Mouse (Mus musculus): ENCODE results near the gene S100a9. TPM values are rescaled to one million over a fixed set of nuclear protein-coding genes. Genes with fewer than 3 reads are reported as not detected.
A peak's percentile ranks its signal among the peaks of the same experiment; 100 is the strongest.

The S100a9 gene
- polyA plus RNA-seq (2015; fragmentation: Nextera tagmentation; extraction: Ambion mirVana) = 151 and 235 TPM in 2 replicates

DNA sequence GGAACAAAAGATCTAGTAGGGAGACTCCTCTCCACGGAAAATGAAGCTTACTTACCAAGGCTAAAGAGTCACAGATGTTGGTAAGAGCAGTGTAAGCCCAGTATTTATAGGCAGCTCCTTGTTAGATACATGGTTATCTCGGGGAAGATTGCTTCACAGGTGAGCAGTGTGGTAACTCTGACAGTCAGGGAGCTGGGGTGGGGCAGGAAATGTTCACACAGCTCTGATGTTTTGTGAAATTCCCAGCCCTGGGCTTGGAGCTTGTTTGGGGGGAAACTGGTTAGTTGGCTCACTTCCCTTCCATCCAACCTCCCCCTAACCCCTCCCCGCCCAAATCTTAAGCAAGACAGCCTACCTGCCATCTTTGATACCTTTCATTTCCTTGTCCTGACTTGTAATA lies at the start of gene S100a9:
Gene S100a9, minus strand, starts transcription at position 109 of the 400 bp plus-strand sequence.
- 61% methylated on average over 3 of the region's 3 CpGs for WGBS
- no peak within 1 kb of the TSS for H3K27ac ChIP-seq (ENCODE audit: low read length)
- H3K4me3 ChIP-seq (replicated peaks; ENCODE audit: low read length) = no peak within 1 kb of the TSS
- H3K4me2 ChIP-seq (ENCODE audit: low read depth, low read length) = no peak within 1 kb of the TSS
- no peaks in the 10 kb centered on the region for H3K27me3 ChIP-seq (ENCODE audit: control insufficient read depth, insufficient read depth, low read length)
- no peak for ATAC-seq (ENCODE audit: insufficient read depth, low FRiP score)
- no peak within 1 kb of the TSS for H3K9ac ChIP-seq (ENCODE audit: low read length)
- no peaks in the 10 kb centered on the region for H3K36me3 ChIP-seq (ENCODE audit: control insufficient read depth, insufficient read depth, low read length)
- no peaks in the 10 kb centered on the region for H3K4me1 ChIP-seq (ENCODE audit: control insufficient read depth, insufficient read depth, low read length)
- H3K9me3 ChIP-seq (replicated peaks; ENCODE audit: control insufficient read depth, low read length) = no peaks in the 10 kb centered on the region

DNA sequence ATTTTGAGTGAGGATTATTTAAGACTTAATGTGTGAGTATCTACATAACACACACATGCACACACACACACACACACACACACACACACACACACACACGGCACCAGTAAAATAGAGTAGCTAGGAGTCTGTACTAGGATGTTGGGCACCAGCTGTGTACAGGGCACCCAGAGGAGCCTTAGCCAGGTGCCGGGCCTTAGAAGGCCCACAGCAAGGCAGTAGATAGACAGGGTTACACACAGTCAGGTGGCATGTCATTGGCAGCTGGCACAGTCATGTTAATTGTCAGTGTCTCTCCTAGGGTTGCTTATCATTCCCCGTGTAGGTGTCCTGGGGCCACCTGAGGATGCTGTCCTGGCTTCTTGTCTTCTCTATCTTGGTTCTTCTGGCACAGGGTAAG lies 31.1 kb upstream of the S100a9 start, which contains the start of gene Pglyrp4:
Gene Pglyrp4, plus strand, starts transcription at position 301 of the 400 bp plus-strand sequence.
- no peaks in the 10 kb centered on the region for H3K4me1 ChIP-seq (ENCODE audit: control insufficient read depth, insufficient read depth, low read length)
- H3K27ac ChIP-seq (ENCODE audit: low read length) = no peak within 1 kb of the TSS
- H3K4me3 ChIP-seq (replicated peaks; ENCODE audit: low read length) = no peak within 1 kb of the TSS
- no peaks in the 10 kb centered on the region for H3K36me3 ChIP-seq (ENCODE audit: control insufficient read depth, insufficient read depth, low read length)
- no peak within 1 kb of the TSS for H3K9ac ChIP-seq (ENCODE audit: low read length)
- ATAC-seq (ENCODE audit: insufficient read depth, low FRiP score) = no peak
- 87% methylated on average over 3 of the region's 3 CpGs for WGBS
- H3K4me2 ChIP-seq (ENCODE audit: low read depth, low read length) = no peak within 1 kb of the TSS
- H3K27me3 ChIP-seq (ENCODE audit: control insufficient read depth, insufficient read depth, low read length) = no peaks in the 10 kb centered on the region
- H3K9me3 ChIP-seq (replicated peaks; ENCODE audit: control insufficient read depth, low read length) = no peaks in the 10 kb centered on the region

DNA sequence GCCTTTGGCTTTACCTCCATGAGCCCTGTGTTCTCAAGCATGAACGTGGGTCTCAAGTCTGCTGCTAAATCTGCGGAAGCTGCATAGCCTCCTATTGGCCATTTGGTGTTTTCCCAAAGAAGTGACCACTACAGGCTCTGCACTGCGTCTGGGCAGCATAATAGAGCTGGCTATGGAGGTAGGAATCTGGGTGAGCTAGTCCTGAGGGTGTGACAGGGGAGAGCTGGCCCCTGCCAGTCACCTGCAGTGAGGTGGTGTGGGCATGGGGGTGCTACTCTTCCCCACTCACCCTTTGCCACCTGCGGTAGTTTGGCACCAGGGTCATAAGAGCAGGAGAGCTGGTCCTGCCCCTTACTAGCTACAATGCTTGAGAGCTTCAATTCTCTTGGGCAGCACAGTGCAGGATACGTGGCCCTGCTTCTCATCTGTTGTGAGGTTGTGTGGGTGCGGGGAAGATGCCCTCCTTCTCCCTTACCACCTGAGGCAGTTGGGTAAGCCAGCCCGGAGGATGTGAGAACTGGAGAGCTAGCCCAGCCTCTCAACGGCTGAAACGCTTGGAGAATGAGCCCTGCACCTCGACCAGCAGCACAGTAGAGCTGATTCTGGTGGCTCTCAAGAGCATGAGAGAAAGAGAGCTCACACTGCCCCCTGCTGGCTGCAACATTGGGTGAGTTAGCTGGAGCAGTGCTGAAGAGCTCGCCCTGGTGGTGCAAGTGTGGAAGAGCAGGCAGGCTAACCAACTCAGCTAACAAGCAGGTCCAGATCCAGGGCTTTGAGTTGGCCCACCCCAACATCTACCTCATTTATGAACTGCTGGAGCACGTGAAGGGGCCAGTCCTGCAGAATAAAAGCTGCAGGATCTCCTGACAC lies 14.3 kb upstream of the S100a9 start:
- H3K9me3 ChIP-seq (replicated peaks; ENCODE audit: control insufficient read depth, low read length) = no peaks in the 10 kb centered on the region
- peak; percentile 53; the same call in 1 of the 2 replicates for ATAC-seq (ENCODE audit: insufficient read depth, low FRiP score)
- H3K4me1 ChIP-seq (ENCODE audit: control insufficient read depth, insufficient read depth, low read length) = no peaks in the 10 kb centered on the region
- 44% methylated on average over 12 of the region's 12 CpGs for WGBS
- no peak overlapping the region for H3K4me2 ChIP-seq (ENCODE audit: low read depth, low read length)
- no peak overlapping the region for H3K4me3 ChIP-seq (replicated peaks; ENCODE audit: low read length)
- H3K27me3 ChIP-seq (ENCODE audit: control insufficient read depth, insufficient read depth, low read length) = no peaks in the 10 kb centered on the region
- H3K27ac ChIP-seq (ENCODE audit: low read length) = no peak overlapping the region
- H3K36me3 ChIP-seq (ENCODE audit: control insufficient read depth, insufficient read depth, low read length) = no peaks in the 10 kb centered on the region
- no peak overlapping the region for H3K9ac ChIP-seq (ENCODE audit: low read length)

DNA sequence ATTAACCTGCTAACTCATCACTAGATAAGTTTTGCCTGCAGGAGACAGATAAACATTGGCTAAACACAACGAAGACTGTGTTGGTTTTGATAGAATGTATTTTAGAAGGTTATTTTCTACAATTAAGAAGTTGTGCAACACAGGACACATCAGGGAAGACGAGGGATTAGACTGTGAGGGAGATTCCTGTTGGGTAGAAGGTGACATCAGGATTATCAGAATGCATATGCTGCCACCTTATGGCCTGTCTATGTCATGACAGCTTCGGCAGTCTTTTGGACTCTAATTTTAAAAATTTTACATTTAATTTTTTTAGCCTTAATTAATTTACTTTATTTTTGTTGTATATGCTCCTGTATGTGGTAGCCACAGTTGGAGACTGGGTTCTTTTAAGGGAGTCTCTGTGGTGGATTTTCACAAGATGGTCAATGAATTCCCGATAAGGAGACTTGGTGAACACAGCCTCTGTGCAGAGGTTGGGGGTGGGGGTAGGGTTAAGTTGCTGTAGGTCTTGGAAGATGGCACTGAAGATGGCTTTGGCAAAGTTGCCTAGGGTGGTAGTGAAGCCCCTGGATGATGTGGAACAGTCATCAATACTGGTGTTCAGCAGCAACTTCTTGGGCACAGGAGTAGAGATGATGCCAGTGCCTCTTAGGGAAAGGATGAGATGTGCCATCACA lies 13.1 kb upstream of the S100a9 start:
- Histone ChIP-seq H3K36me3 (ENCODE audit: control insufficient read depth, insufficient read depth, low read length) (no peaks in the 10 kb centered on the region), H3K4me1 (ENCODE audit: control insufficient read depth, insufficient read depth, low read length) (no peaks in the 10 kb centered on the region), H3K9ac (ENCODE audit: low read length) (no peak overlapping the region), H3K4me2 (ENCODE audit: low read depth, low read length) (no peak overlapping the region), H3K27me3 (ENCODE audit: control insufficient read depth, insufficient read depth, low read length) (no peaks in the 10 kb centered on the region), H3K9me3 (replicated peaks; ENCODE audit: control insufficient read depth, low read length) (no peaks in the 10 kb centered on the region), H3K4me3 (replicated peaks; ENCODE audit: low read length) (no peak overlapping the region), H3K27ac (ENCODE audit: low read length) (no peak overlapping the region)
- 26% methylated on average over 4 of the region's 4 CpGs for WGBS
- no peak for ATAC-seq (ENCODE audit: insufficient read depth, low FRiP score)

DNA sequence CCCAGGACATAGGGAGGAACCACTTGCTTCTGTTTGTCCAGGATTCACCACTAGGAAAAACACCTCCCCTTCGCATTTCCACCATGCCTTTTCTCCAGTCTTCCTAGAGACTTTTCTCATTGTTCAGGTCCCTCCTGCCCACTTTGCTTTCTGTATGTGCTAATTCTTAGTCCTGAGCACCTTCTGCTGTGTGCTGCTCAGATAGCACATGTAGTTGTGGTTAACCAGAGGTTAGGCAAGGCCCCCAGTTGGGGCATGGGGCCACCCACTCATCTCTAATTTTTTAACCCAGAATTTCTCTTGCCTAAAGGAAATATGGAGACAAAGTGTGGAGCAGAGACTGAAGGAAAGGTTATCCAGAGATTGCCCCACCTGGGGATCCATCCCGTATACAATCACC lies 6.7 kb upstream of the S100a9 start:
- no peak overlapping the region for H3K27ac ChIP-seq (ENCODE audit: low read length)
- no peaks in the 10 kb centered on the region for H3K27me3 ChIP-seq (ENCODE audit: control insufficient read depth, insufficient read depth, low read length)
- H3K36me3 ChIP-seq (ENCODE audit: control insufficient read depth, insufficient read depth, low read length) = no peaks in the 10 kb centered on the region
- H3K4me3 ChIP-seq (replicated peaks; ENCODE audit: low read length) = no peak overlapping the region
- no peaks in the 10 kb centered on the region for H3K4me1 ChIP-seq (ENCODE audit: control insufficient read depth, insufficient read depth, low read length)
- no peak overlapping the region for H3K4me2 ChIP-seq (ENCODE audit: low read depth, low read length)
- no peak overlapping the region for H3K9ac ChIP-seq (ENCODE audit: low read length)
- ATAC-seq (ENCODE audit: insufficient read depth, low FRiP score) = no peak
- WGBS = 85% methylated on average over 2 of the region's 2 CpGs
- H3K9me3 ChIP-seq (replicated peaks; ENCODE audit: control insufficient read depth, low read length) = no peaks in the 10 kb centered on the region

DNA sequence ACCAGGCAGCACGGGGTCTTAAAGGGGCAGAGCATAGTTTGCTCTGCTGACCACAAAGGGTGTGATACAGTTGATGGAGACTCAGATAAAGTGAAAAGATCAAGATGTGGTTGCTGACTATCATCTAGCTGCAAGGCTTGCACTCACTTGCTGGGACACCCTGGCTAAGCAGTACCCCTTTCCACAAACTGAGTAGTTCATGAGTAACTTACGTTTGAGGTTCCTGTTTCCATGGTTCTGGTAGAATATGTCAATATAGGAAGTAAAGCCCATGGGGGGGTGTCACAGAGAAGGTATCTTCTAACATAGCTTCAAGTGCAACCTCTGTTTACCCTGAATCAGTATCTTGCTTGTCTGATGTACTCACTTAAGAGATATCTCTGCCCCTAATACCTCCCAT lies 2.0 kb downstream of the S100a9 start:
- no peak for ATAC-seq (ENCODE audit: insufficient read depth, low FRiP score)
- Histone ChIP-seq H3K9me3 (replicated peaks; ENCODE audit: control insufficient read depth, low read length) (no peaks in the 10 kb centered on the region), H3K27me3 (ENCODE audit: control insufficient read depth, insufficient read depth, low read length) (no peaks in the 10 kb centered on the region), H3K4me3 (replicated peaks; ENCODE audit: low read length) (no peak overlapping the region), H3K27ac (ENCODE audit: low read length) (no peak overlapping the region), H3K36me3 (ENCODE audit: control insufficient read depth, insufficient read depth, low read length) (no peaks in the 10 kb centered on the region), H3K4me1 (ENCODE audit: control insufficient read depth, insufficient read depth, low read length) (no peaks in the 10 kb centered on the region), H3K4me2 (ENCODE audit: low read depth, low read length) (no peak overlapping the region), H3K9ac (ENCODE audit: low read length) (no peak overlapping the region)
- WGBS = 68% methylated on average over 2 of the region's 2 CpGs

DNA sequence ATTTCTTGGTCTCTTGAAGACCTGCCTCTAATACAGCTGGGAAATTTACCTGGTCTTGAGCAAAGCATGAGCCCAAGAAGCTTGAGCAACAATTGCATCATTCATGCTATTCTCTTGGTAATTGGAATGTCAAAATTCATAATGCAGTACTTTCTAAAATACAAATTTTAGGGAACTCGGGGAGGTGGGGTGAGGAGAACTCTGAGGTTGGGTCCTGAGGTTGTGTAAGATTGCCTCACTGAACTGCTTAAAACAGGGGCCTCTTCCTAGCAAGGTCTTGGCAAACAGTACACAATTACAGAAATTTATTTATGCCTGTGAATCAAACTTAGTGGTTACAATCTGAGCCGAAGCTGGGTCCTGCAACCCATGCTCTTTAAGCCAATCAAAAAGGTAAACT lies 8.7 kb downstream of the S100a9 start:
- no peaks in the 10 kb centered on the region for H3K9me3 ChIP-seq (replicated peaks; ENCODE audit: control insufficient read depth, low read length)
- no peaks in the 10 kb centered on the region for H3K36me3 ChIP-seq (ENCODE audit: control insufficient read depth, insufficient read depth, low read length)
- 83% methylated on average over 2 of the region's 2 CpGs for WGBS
- H3K27ac ChIP-seq (ENCODE audit: low read length) = no peak overlapping the region
- no peak overlapping the region for H3K9ac ChIP-seq (ENCODE audit: low read length)
- no peaks in the 10 kb centered on the region for H3K27me3 ChIP-seq (ENCODE audit: control insufficient read depth, insufficient read depth, low read length)
- no peak overlapping the region for H3K4me2 ChIP-seq (ENCODE audit: low read depth, low read length)
- no peak for ATAC-seq (ENCODE audit: insufficient read depth, low FRiP score)
- H3K4me1 ChIP-seq (ENCODE audit: control insufficient read depth, insufficient read depth, low read length) = no peaks in the 10 kb centered on the region
- no peak overlapping the region for H3K4me3 ChIP-seq (replicated peaks; ENCODE audit: low read length)

DNA sequence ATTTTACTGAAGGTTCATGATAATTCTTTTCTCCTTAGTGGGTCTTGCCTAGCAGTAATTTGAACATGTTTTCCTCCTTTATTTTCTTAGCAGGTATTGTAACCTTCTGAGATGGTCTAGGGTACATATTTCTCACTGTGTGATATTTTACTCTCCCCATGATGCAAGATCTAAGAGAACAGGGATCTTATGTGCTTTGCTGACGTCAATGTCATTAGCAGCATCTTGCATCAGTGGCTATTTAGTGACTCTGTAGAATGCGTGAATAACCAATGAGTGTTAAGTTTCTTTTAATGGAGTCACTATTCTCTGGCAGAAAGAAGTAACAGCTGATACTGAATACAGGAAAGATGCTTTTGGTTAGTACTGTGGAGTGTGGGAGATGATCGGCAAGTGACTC lies 11.6 kb downstream of the S100a9 start:
- 91% methylated on average over 3 of the region's 3 CpGs for WGBS

DNA sequence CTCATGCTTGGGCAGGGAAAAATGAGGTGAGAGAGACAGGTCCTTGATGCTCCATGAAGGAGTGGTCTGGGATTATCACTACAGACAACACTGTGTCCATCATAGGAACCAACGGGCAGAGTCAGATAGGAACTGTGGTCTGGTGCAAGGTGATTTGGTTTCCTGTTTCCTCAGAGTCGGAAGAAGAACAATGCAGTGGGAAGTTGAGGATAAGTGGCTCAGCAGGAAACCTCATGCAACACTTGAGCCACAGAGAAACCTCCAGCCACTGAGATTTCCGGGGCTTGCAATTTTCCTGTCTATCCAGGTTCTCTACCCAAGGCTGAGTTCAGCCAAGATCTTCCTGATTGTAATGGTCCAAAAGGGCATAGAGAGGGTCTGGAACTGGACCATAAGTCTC lies 16.9 kb downstream of the S100a9 start:
- Histone ChIP-seq H3K9me3 (replicated peaks; ENCODE audit: control insufficient read depth, low read length) (no peaks in the 10 kb centered on the region), H3K9ac (ENCODE audit: low read length) (no peak overlapping the region), H3K27ac (ENCODE audit: low read length) (no peak overlapping the region), H3K4me1 (ENCODE audit: control insufficient read depth, insufficient read depth, low read length) (no peaks in the 10 kb centered on the region), H3K4me2 (ENCODE audit: low read depth, low read length) (no peak overlapping the region), H3K27me3 (ENCODE audit: control insufficient read depth, insufficient read depth, low read length) (no peaks in the 10 kb centered on the region), H3K4me3 (replicated peaks; ENCODE audit: low read length) (no peak overlapping the region), H3K36me3 (ENCODE audit: control insufficient read depth, insufficient read depth, low read length) (no peaks in the 10 kb centered on the region)
- no peak for ATAC-seq (ENCODE audit: insufficient read depth, low FRiP score)
- WGBS = 55% methylated on average over 3 of the region's 3 CpGs

More for the DNA sequence above, 11.6 kb downstream of the S100a9 start:
- no peak for ATAC-seq (ENCODE audit: insufficient read depth, low FRiP score)
- no peak overlapping the region for H3K27ac ChIP-seq (ENCODE audit: low read length)
- no peak overlapping the region for H3K9ac ChIP-seq (ENCODE audit: low read length)
- no peak overlapping the region for H3K4me3 ChIP-seq (replicated peaks; ENCODE audit: low read length)
- no peaks in the 10 kb centered on the region for H3K27me3 ChIP-seq (ENCODE audit: control insufficient read depth, insufficient read depth, low read length)
- no peaks in the 10 kb centered on the region for H3K36me3 ChIP-seq (ENCODE audit: control insufficient read depth, insufficient read depth, low read length)
- no peak overlapping the region for H3K4me2 ChIP-seq (ENCODE audit: low read depth, low read length)
- no peaks in the 10 kb centered on the region for H3K9me3 ChIP-seq (replicated peaks; ENCODE audit: control insufficient read depth, low read length)
- no peaks in the 10 kb centered on the region for H3K4me1 ChIP-seq (ENCODE audit: control insufficient read depth, insufficient read depth, low read length)

Data from stomach, embryonic 16.5 days (tissue).